Mouse (Mus musculus) urinary bladder, postnatal 10 days (tissue): ENCODE measurements around the gene Il10ra.

Experiments
- DNase-seq: peaks from one replicate; pipeline ENCODE4 v3.0.0; 2022; ENCODE audit warnings: low spot score

Il10ra gene

DNA sequence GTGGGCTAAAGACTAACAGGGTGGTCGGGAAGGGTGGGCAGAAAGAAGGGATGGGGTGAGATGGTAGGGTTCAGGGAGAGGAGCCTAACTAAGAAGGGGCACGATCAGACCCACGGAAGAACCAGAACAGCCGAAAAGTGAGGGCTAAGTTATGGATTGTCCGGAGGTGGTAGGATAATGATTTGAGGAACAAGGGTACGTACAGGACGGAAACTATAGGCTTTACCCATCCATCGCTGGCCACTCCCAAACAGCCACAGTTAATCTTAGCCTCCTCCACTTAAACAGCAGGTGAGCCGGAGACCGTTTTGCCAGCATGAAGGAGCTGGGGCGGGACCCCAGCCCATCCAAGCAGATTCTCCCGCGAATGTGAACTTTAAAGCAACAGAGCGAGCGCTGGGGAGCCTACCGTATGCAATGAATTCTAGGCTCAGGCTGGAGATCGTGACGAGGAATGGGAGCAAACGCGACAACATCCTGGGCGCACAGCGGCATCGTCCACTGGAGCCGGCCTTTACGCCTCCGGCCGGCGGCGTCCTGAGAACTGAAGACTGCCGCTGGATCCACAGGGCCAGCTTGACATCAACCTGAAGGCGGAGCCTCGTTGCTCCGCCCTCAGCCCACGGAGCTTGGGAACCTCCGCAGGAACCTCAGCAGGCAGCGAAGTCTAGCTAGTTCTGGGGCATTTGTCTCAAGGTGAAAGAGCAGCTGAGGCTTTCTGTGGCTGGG is at the start of gene Il10ra:
Gene Il10ra (minus strand): TSS at position 553 of the 729 bp plus-strand sequence.
- no peak for DNase-seq

DNA sequence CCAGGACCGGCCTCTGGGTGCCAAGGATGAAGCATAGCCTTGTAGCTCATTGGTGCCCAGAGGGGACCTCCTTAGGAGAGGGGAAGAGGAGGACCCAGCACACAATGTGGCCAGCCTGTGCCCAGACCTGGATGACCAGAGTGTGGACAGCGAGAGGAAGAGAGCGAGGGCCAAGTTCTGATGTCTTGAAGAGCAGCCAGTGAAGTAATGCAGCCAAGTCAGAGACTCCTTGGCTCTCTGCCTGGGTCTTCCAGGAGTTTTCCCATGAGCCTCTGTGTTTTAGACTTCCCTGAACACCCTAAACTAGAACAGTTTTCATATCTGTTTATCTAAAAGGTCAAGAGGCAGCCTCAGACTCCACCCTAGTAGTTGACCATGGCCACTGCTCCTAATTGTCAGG is 48.7 kb upstream of the Il10ra start:
- DNase-seq = no peak

DNA sequence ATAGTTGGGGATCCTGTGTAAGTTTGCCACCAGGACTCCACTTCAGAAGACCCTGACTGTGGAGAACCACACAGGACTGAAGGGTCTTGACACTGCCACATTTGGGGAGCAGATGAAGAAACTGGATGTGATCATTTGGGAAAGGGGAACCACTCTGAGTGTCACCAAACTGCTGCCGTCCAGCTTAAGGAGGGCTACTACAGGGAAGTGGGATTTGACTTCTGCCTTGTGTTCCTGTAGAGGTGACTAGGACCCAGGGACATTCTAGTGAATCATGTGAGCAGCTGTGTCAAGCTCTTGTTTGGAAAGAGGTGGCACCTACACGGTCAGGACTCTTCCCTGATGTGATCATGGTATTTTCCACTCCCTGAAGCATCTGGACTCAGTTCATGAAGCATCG is 45.0 kb upstream of the Il10ra start:
- no peak for DNase-seq

DNA sequence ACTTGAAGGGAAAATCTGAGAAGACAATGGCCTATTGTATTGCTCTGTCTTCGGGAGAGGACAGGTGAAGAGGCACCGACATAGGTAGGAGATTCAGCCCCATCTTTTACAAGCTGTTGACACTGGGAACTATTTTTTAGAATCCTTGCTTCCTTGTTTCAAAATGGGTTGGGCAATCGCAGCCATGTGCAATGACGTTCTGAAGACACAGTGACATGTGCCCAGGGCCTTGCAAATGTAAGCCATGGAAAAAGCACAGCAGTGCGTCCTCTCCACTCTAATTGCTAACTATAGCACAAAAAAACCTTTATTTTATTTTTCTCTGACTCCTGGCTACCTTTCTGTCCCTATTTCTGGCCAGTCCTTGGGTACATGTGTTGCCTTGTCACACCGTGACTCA is 42.9 kb upstream of the Il10ra start:
- DNase-seq = no peak

DNA sequence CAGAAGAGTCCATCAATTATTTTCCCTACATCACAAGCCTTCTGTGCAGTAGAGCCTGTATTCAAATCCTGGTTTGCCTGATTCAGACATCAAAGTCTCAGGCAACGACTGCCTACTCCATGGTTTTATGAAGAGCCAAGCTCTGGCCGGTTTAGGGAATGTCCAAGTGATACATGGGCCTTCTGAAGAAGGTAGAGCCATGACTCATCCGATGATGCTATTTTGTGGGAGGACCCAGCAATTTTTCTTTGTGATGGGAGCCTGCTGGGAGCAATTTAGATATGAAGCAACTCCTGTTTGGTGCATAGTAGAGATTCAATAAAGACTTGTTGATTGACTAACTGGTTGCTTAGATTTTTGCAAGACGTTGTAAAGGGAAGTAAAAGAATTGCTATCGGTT is 39.6 kb upstream of the Il10ra start:
- no peak for DNase-seq

DNA sequence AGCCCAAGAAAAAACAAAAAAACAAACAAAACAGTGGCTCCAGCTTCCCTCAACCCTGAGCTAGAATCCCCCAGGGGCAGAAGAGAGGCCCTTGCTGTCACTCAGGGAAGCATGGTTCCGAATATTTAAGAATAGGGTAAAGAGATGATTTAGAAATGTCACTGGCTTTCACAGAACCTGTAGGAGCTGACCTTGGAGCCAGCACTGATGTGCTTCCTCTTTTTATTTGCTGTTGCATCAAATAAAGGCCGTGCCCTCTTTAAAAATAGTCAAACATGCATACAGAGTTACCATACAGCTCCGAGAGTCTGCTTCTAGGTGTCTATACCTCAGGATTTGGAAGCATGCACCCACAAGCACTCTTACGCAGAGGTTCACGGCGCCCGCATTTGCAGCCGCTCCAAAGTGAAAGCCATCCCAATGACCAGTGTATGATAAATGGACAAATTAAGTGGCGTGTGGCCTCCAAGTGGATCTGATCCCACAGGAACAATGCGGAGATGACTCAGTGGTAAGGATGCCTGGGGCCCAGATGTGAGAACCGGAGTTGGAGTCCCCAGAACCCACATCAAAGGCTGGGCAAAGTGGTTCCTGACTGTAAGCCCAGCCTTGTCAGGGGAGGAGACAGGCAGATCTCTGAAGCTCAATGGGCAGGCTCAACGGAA is 37.9 kb upstream of the Il10ra start:
- no peak for DNase-seq

DNA sequence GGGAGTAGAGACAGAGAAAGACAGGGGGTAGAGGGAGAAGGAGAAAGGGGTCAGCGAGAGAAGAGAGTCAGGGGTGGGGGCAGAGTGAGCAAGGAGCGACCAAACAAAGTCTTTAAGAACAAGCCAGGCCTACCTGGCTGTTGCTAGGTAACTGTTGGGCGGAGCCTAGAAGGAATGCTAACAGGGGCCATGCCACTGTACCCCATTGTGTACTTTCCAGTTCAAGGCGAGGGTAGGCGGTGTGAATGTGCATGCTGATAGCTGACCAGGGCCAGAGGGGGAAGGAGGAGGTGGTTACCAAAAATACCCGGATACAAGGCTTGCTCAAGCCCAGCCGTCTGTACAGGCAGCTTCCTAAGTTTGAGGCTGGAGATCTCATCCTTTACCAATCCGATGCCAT is 32.8 kb upstream of the Il10ra start:
- no peak for DNase-seq

DNA sequence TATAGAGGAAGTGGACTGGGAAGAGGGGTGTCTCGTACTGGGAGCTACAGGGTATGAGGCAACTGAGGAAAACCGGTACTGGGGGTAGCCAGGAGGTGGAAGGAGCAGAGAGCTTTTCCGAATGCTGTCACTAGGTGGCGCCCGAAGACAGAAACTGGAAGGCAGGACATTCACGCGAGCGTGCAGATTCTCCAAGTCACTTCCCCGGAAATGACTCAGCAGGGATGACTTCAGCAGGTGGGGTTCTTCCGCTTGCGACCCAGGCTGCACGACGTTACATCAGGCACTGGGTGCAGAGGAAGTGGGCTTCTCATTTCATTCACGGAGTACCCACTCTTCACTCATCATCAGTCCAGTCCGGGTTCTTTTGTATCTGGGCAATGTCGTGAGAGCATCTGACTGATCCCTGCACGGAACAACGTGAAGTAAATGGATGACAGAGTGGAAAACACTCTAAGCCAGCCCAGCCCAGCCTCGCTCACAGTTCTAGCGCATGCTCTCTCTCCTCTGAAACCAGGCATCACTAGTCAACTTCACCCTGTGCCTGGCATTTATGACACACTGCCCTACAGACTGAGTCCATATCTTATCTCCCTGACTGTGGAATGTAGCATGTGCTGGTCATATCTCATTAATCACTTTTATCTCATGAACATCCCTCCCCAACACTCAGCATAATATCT is 31.6 kb upstream of the Il10ra start:
- DNase-seq = peak; percentile 85

DNA sequence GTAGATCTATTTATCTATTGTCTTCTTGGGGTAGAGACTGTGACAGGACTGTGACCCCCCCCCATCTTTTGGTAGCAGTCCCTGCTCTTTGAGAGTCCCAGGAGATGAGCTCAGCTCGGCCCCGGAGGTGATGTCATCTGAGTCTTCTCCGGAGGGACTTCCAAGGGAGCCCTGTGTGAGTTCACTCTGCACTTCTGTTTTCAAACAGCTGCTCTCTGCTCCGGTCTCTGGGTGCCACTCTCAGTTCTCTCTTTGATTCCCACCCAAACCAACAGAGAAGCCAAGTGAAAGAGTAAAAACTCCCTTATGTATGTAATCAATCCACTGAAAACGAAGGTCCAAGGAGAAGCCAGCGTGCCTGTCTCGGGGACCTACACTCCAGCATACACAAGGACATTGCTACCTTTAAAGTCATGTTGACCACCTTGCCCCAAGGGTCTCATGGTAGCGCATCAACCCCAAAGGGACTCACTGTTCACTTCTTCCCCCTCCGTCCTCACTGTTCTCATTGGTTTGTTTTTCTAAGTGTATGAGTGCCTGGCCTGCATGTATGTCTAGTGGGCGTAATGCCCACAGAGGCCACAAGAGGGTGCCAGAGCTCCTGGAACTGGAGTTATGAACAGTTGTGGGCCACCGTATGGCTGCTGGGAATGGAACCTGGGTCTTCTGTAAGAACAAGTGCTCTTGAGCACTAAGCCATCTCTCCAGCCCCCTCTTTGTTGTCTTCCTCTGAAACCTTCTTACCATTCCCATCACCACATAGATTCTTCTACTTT is 30.5 kb upstream of the Il10ra start:
- no peak for DNase-seq

DNA sequence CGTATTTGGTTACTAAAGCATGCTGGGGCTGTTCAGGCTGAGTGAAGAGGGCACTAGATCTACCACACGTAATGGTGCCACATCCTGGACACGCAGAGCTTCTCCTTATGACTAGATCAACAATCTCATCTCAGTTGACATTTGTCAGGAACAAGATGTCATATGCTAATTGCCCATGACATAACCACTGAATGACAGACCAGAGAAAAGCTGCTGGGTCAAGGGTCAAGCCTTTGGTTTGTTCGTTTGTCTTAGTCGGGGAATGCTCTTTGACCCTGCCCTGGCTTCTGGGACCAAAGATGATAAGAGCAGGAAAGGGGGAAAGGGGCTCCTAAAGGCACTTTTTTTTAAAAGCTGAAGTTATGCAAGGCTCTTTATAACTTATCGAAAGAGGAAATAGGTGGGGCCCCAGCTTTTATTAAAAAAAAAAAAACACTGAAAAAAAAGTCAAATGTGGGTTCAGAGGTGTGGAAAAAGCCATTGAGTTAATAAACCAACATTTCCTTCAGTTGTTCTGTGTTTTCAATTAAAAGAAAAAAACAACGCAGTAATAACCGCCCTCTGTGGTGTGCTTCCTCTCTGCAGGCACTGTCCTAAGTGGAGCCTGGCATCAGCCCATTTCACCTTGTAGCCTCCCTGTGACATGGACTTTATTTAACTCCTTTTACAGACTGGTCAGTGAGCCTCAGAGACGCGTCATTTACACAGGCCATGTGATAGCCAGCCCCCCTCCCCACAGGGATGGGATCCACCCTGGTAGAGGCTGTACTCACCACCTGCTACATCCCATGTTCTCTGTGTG is 25.5 kb upstream of the Il10ra start:
- no peak for DNase-seq

DNA sequence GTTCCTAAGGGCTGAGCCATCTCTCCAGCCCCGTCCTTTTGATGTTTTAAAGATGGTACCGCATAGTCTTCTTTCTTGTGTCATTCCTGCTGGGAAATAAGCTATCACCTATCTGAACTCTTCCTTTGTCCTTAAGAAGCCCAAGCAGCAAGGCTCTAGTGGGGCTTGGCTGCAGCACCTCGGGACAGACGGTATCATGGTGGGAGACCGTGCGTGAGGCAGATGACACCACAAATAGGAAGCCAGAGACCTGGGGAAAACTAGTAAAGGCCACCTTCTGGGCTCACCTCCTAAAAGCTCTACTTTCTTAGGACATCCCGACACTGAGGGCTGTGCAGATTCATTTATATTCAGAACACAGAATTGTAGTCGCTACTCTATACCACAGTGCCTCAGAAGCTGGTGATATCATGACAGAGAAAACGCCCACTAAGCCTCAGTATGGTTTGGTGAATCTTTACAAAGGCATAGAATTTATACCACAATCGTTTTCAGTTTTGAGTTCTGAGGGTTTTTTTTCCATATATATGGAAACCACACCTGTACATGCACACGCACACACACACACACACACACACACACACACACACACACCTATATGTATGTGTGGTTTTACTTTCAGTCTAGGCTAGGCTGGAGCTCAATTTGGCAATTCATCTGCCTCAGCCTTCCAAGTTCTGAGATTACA is 22.7 kb upstream of the Il10ra start:
- no peak for DNase-seq

DNA sequence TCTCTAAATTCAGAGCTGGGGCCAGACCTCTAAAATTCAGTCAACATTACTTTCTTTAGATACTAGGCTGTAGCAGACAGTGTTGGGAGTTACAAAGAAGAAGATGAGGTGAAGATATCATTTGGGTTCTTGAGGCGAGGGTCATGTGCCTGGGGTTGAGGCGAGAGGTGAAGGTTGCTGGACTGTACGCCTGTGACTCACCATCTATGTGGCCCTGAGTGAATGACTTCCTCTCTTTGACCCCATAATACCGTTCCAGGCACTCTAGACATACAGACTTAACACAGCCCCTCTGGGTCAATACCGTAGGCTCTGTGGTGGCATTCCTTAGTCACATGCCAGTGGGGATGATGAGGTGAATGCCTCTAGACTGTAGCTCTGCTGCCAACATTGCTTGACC is 13.5 kb upstream of the Il10ra start:
- DNase-seq = no peak

DNA sequence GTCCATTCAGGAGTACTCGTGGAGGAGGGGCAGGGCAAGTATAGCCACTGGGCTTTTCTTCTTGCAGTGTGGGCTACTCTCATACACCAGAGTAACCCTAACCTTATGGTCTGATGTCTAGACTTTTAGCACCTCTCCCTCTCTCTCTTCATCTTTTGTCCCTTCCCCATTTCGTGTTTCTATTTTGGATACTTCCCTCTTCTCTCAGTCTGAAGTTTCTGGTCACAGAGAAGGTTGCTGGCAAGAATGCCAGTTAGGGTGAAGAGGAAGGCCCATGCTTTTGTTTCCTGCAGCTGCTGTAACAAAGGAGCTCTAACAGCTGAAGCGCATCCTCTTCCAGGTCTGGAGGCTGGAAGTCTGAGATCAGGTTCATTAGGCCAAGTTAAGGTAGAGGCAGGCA is 11.9 kb upstream of the Il10ra start:
- no peak for DNase-seq

DNA sequence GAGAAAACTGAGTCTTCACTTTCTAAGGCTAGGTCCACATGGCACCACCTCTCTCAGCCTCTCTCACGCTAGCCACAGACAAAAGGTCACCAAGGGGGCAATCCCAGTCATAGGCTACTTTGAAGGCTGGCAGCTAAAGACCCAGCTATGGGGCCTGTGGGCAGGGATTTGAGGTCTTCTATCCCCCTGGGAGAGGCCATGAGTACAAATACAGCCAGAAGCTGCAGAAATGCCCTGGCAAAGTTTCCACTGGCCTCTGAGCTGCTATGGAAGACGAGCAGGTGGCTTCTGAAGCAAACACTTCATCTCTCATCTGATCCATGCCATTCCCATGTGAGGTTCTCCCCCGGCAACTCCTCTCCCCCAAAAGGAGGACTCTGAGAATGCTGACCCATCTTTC is 11.1 kb upstream of the Il10ra start:
- no peak for DNase-seq

DNA sequence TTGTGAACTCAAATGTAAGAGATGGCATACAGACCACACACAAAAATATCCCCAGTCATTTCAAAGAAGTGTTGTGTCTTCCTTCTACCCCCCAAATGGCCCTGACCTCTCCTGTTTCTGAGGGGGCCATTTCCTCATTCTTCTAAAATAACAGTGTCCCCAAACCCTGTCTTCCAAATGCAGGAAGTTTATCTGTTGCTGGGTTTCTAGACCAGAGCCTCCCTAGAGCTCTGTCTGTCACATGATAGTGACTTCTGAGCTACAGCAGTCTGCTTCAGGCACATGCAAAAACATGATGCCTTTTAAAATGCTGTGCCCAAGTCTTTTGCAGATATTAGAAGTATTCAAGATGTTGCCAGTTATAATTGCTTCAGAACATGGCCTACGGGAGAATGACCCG is 5.7 kb upstream of the Il10ra start:
- no peak for DNase-seq

DNA sequence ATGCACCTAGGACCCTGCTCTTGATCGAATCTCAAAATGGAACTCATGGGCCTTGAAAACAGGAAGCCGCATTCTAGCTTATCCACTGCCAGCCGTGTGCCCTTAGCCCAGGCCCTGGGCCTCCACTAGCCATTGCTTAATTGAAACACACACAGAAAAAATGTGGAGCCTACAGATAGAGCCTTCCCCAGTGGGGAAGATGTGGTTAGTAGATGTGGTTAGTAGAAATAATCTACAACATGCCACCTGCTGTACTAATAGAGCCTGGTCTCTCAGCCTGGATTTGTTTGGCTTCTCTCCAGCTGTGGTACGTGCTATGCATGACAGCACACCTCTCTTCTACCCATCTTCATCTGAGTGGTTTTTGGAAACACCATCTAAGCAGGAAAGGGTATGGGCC is 5.3 kb upstream of the Il10ra start:
- DNase-seq = no peak

DNA sequence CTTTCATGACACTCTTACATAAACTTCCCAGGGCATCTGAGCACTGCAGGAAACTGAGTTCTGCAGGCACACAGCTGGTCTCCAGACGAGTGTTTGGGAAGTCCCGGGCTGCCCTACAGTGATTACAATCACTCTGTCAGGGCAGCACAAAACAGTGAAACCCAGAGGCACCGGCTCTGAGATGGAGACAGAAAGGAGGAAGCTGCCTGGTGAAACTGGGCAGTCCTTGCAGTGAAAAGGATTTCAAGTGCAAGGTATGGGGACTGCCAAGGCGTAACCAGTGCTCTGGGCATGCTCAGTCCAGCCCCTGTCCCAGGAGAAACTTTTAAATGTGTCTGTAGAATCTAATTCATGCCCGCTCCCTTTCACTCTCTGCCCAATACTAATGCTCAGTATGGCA is 3.3 kb upstream of the Il10ra start:
- DNase-seq = no peak

DNA sequence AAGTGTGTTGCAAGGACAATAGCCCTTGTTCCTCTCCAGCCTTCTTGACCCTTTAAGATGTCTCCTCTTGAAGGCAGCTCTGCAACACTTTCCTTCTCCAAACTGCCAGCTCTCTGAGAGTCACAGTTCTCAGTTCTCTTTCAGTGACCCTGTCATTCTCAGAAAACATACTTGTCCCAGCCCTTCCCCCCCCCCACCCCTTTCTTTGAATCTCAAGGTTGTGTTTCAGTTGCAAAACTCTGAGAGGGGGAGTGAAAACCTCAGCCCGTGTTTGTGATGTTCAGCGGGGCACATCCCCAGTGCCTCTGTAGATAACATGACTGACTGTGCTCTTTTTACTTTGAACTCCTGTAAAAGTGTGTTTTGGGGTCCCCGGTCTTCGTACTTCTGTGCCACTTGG is 870 bp downstream of the Il10ra start:
- no peak for DNase-seq

DNA sequence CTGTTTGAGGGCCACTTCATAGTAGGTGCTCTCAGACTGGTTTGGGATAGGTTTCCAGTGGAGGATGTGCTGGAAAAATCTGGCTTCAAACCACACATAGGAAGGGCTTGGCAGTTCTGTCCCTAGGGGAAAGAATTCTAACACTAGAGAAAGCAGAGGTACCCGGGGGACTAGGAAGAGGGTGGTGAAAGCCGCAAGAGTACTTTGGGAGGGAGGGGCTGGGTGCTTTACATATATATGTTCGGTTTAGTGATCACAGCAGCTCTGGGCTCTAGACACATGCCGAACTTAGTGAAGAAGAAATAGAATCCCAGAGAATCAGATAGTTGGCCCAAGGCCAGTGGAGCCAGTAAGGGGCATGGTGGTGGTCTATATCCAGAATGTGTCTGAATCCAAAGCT is 1.9 kb downstream of the Il10ra start:
- no peak for DNase-seq

DNA sequence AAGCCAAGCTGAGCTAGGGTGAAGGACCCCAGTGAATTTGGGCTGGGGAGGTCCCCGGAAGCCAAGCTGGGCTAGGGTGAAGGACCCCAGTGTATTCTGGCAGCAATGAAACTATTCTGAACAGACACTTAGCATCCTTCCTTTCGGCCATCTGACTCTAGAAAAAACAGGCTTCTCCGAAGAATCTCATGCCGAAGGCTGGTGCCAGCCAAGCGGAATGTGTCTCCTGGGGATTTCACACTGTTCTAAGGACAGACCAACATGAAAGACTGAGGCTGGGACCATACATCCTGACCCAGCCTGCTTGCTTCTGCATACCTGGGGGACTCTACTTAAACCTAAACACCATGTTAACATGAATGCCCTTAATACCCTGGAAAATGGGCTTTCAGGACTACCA is 7.1 kb downstream of the Il10ra start:
- no peak for DNase-seq

DNA sequence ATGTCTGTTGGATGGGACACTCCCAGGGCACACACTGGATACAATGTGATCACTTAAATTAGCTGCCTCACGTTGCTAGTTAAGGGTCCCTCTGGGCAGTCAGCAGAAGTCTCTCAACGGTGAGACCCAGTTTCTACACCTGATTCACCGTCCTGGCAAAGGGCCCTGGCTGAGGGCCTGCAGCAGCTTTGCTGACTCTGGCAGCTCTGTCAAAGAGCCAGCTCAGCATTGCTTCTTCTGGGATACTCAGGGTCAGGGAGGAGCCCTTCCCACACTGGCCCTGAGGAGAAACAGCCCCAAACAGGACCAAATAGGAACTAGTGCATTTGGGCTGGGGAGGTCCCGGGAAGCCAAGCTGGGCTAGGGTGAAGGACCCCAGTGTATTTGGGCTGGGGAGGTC is 7.5 kb downstream of the Il10ra start:
- no peak for DNase-seq
